ENCODE assay signal across 16 mouse cellular contexts in genomic region chr16:93328680-93329395, GRCm38 (mm10).
A peak's percentile ranks its signal among the peaks of the same experiment; 100 is the strongest.
DNase-seq lines count a peak whose midpoint lies in the region; ATAC-seq and TF ChIP-seq lines count a peak whose summit lies in the region.
"Had no signal": no experiment of that assay in that cellular context is flagged by ENCODE, and none has a peak within 500 bp of the region (broad histone marks: within the 10 kb centered on the region; RNA-seq: fewer than 3 reads in every experiment).

No protein-coding gene starts in this region.

- H3K79me2 ChIP-seq in liver, adult 2 months (ENCODE audit: control insufficient read depth, insufficient read depth, low read length): no peaks in the 10 kb centered on the region

- H3K27me3 ChIP-seq in forebrain, embryonic 11.5 days (ENCODE audit: control insufficient read depth, insufficient read depth, low read length): no peaks in the 10 kb centered on the region
- no peaks in the 10 kb centered on the region for H3K27me3 ChIP-seq in forebrain, embryonic 15.5 days
- H3K27me3 ChIP-seq in liver, adult 2 months (ENCODE audit: control insufficient read depth, insufficient read depth, low read length): no peaks in the 10 kb centered on the region
- no peaks in the 10 kb centered on the region; the same call in 1 of the 2 replicates for H3K27me3 ChIP-seq in liver, embryonic 11.5 days (replicated peaks; ENCODE audit: control insufficient read depth, insufficient read depth, low read length)
- H3K27me3 ChIP-seq in midbrain, embryonic 11.5 days (ENCODE audit: control insufficient read depth, insufficient read depth, low read length): no peaks in the 10 kb centered on the region

- ATAC-seq in forebrain, embryonic 11.5 days (replicated peaks; ENCODE audit: low FRiP score): no peak; the same call in 1 of the 2 replicates
- no peak for ATAC-seq in forebrain, embryonic 15.5 days (replicated peaks)
- no peak for ATAC-seq in liver, embryonic 11.5 days (replicated peaks; ENCODE audit: low FRiP score)
- ATAC-seq in CD4-positive, CD25-positive, alpha-beta regulatory T cell, adult 4 months: no peak
- no peak for ATAC-seq in midbrain, embryonic 11.5 days (ENCODE audit: low FRiP score)
- ATAC-seq: midbrain, embryonic 16.5 days had no signal

- H3K9me3 ChIP-seq in forebrain, embryonic 11.5 days (ENCODE audit: control insufficient read depth, low read length): no peaks in the 10 kb centered on the region; the same call in 1 of the 2 replicates
- H3K9me3 ChIP-seq in forebrain, embryonic 15.5 days: peaks cover 4% of the 10 kb centered on the region
- H3K9me3 ChIP-seq in liver, embryonic 11.5 days (ENCODE audit: control insufficient read depth, low read length): no peaks in the 10 kb centered on the region
- no peaks in the 10 kb centered on the region for H3K9me3 ChIP-seq in midbrain, embryonic 11.5 days (ENCODE audit: control insufficient read depth, low read length)
- H3K9me3 ChIP-seq: liver, embryonic 13.5 days had no signal

- TF ChIP-seq CTCF in liver, adult 2 months (IDR thresholded peaks at IDR 0.05; ENCODE audit: low read depth, low read length): no peak

- TF ChIP-seq POLR2A in liver, adult 2 months (IDR thresholded peaks at IDR 0.05; ENCODE audit: extremely low read depth, insufficient read depth, low read length): no peak

- DNase-seq in forebrain, embryonic 11.5 days (ENCODE audit: low spot score): peak; percentile 56
- DNase-seq in liver, adult 2 months (ENCODE audit: extremely low read depth, low read depth, low spot score): peak; percentile 36
- DNase-seq in liver, embryonic 11.5 days (ENCODE audit: low spot score): no peak
- DNase-seq in fibroblast of lung, adult 2 months (ENCODE audit: low read depth): peak; percentile 92
- peak; percentile 60 for DNase-seq in retina, postnatal 1 day
- DNase-seq in midbrain, embryonic 11.5 days (ENCODE audit: low spot score, missing footprints): no peak
- DNase-seq: adrenal gland, adult 8-10 months; gastrocnemius, postnatal 10 days; kidney, adult 18-20 months; liver, embryonic 13.5 days; lung, postnatal 14 days; right cerebral cortex, postnatal 25 days; thymus, postnatal 14 days had no signal

- no peak overlapping the region for H3K4me2 ChIP-seq in forebrain, embryonic 11.5 days (ENCODE audit: low read depth, low read length, severe bottlenecking)
- no peak overlapping the region for H3K4me2 ChIP-seq in forebrain, embryonic 15.5 days (replicated peaks)
- no peak overlapping the region for H3K4me2 ChIP-seq in liver, embryonic 11.5 days
- no peak overlapping the region for H3K4me2 ChIP-seq in midbrain, embryonic 11.5 days
- H3K4me2 ChIP-seq: liver, embryonic 13.5 days had no signal

- H3K9ac ChIP-seq in forebrain, embryonic 11.5 days (ENCODE audit: low read length): no peak overlapping the region
- no peak overlapping the region for H3K9ac ChIP-seq in forebrain, embryonic 15.5 days (replicated peaks)
- no peak overlapping the region for H3K9ac ChIP-seq in liver, adult 2 months (ENCODE audit: low read depth, low read length)
- no peak overlapping the region for H3K9ac ChIP-seq in liver, embryonic 11.5 days (ENCODE audit: low read depth, low read length)
- H3K9ac ChIP-seq in midbrain, embryonic 11.5 days (ENCODE audit: low read length): no peak overlapping the region
- H3K9ac ChIP-seq: liver, embryonic 13.5 days had no signal

- H3K36me3 ChIP-seq in forebrain, embryonic 11.5 days (ENCODE audit: control insufficient read depth, insufficient read depth, low read length): no peaks in the 10 kb centered on the region
- no peaks in the 10 kb centered on the region for H3K36me3 ChIP-seq in forebrain, embryonic 15.5 days
- no peaks in the 10 kb centered on the region for H3K36me3 ChIP-seq in liver, adult 2 months (ENCODE audit: control insufficient read depth, insufficient read depth, low read length)
- no peaks in the 10 kb centered on the region for H3K36me3 ChIP-seq in liver, embryonic 11.5 days (ENCODE audit: control insufficient read depth, insufficient read depth, low read length)
- H3K36me3 ChIP-seq in midbrain, embryonic 11.5 days (ENCODE audit: control insufficient read depth, insufficient read depth, low read length): no peaks in the 10 kb centered on the region
- H3K36me3 ChIP-seq: liver, embryonic 13.5 days had no signal

- WGBS in forebrain, embryonic 11.5 days: 29% methylated on average over 13 of the region's 13 CpGs
- 29% methylated on average over 13 of the region's 13 CpGs for WGBS in forebrain, embryonic 15.5 days
- 61% methylated on average over 13 of the region's 13 CpGs for WGBS in liver, adult 2 months
- WGBS in liver, embryonic 11.5 days: 35% methylated on average over 13 of the region's 13 CpGs
- 38% methylated on average over 13 of the region's 13 CpGs for WGBS in midbrain, embryonic 11.5 days

- H3K27ac ChIP-seq in forebrain, embryonic 11.5 days (ENCODE audit: low read depth, low read length): no peak overlapping the region
- no peak overlapping the region for H3K27ac ChIP-seq in forebrain, embryonic 15.5 days (replicated peaks)
- no peak overlapping the region for H3K27ac ChIP-seq in liver, adult 2 months (replicated peaks; ENCODE audit: insufficient read depth, low read depth, low read length)
- no peak overlapping the region for H3K27ac ChIP-seq in liver, embryonic 11.5 days (ENCODE audit: low read depth, low read length)
- no peak overlapping the region for H3K27ac ChIP-seq in midbrain, embryonic 11.5 days (ENCODE audit: low read depth, low read length)
- H3K27ac ChIP-seq: liver, embryonic 13.5 days had no signal

- 0 out of 2 replicates have a peak, but pooled peaks cover 2% of the 10 kb centered on the region for H3K4me1 ChIP-seq in forebrain, embryonic 11.5 days (replicated peaks; ENCODE audit: control insufficient read depth, insufficient read depth, low read length)
- peaks cover 8% of the 10 kb centered on the region for H3K4me1 ChIP-seq in forebrain, embryonic 15.5 days
- peaks cover 8% of the 10 kb centered on the region for H3K4me1 ChIP-seq in liver, adult 2 months (ENCODE audit: control insufficient read depth, insufficient read depth, low read length)
- H3K4me1 ChIP-seq in liver, embryonic 11.5 days (replicated peaks; ENCODE audit: control insufficient read depth, insufficient read depth, low read length): no peaks in the 10 kb centered on the region
- no peaks in the 10 kb centered on the region for H3K4me1 ChIP-seq in midbrain, embryonic 11.5 days (ENCODE audit: control insufficient read depth, insufficient read depth, low read length)
- H3K4me1 ChIP-seq: liver, embryonic 13.5 days had no signal

- H3K4me3 ChIP-seq in forebrain, embryonic 11.5 days (ENCODE audit: low read depth, low read length): no peak overlapping the region
- H3K4me3 ChIP-seq in forebrain, embryonic 15.5 days: no peak overlapping the region
- H3K4me3 ChIP-seq in liver, adult 2 months (ENCODE audit: insufficient read depth, low read depth, low read length): no peak overlapping the region
- H3K4me3 ChIP-seq in liver, embryonic 11.5 days (ENCODE audit: low read depth, low read length): no peak overlapping the region
- no peak overlapping the region for H3K4me3 ChIP-seq in midbrain, embryonic 11.5 days (ENCODE audit: low read depth, low read length)
- H3K4me3 ChIP-seq: liver, embryonic 13.5 days had no signal

Comparison
In these comparisons a context has a peak if more than half of its experiments do, and no peak if none do; other contexts are left out.
1. DNase-seq: peak in forebrain, embryonic 11.5 days (single experiment), liver, adult 2 months (single experiment), fibroblast of lung, adult 2 months (single experiment) and retina, postnatal 1 day (single experiment); none in liver, embryonic 11.5 days (single experiment) and midbrain, embryonic 11.5 days (single experiment).